20 mouse cellular contexts compared by ENCODE assay signal in genomic region chr7:82394435-82395186, GRCm38 (mm10). TPM values are rescaled to one million over a fixed set of nuclear protein-coding genes. Genes with fewer than 3 reads are reported as not detected.
DNase-seq lines count a peak whose midpoint lies in the region; ATAC-seq and TF ChIP-seq lines count a peak whose summit lies in the region.
"Had no signal": no experiment of that assay in that cellular context is flagged by ENCODE, and none has a peak within 500 bp of the region (broad histone marks: within the 10 kb centered on the region; RNA-seq: fewer than 3 reads in every experiment).

No protein-coding gene starts in this region.

- no peaks in the 10 kb centered on the region for H3K27me3 ChIP-seq in hindbrain, embryonic 14.5 days (ENCODE audit: control insufficient read depth, insufficient read depth, low read length)
- no peaks in the 10 kb centered on the region for H3K27me3 ChIP-seq in hindbrain, embryonic 10.5 days (ENCODE audit: insufficient read depth, poor library complexity, severe bottlenecking)
- no peaks in the 10 kb centered on the region for H3K27me3 ChIP-seq in myocyte (ENCODE audit: control insufficient read depth, insufficient read depth, insufficient read length)
- H3K27me3 ChIP-seq: embryonic facial prominence, embryonic 12.5 days; intestine, embryonic 15.5 days; liver, embryonic 15.5 days had no signal

- peak; percentile 58 to 60 for DNase-seq in cerebellum, postnatal 10 days
- DNase-seq in cerebellum, adult 8-10 months, result no peak
- no peak for DNase-seq in hindbrain, embryonic 14.5 days (ENCODE audit: low spot score)
- no peak for DNase-seq in hindbrain, embryonic 10.5 days (ENCODE audit: low spot score)
- peak; percentile 18 for DNase-seq in retina, postnatal 1 day
- DNase-seq in retina, embryonic 14.5 days (ENCODE audit: low spot score), result no peak
- DNase-seq in layer of hippocampus, adult 11-12 months (ENCODE audit: low spot score), result no peak
- DNase-seq: adrenal gland, postnatal 36 days; cerebellum, adult 18-20 months; gastrocnemius, postnatal 10 days; heart, adult 11 months; heart, postnatal 36 days; kidney, postnatal 4 days; right cerebral cortex, postnatal 4 days had no signal

- no peak overlapping the region for H3K4me3 ChIP-seq in hindbrain, embryonic 14.5 days (replicated peaks; ENCODE audit: low read length)
- H3K4me3 ChIP-seq in hindbrain, embryonic 10.5 days, result no peak overlapping the region
- H3K4me3 ChIP-seq in myocyte, result no peak overlapping the region
- H3K4me3 ChIP-seq: embryonic facial prominence, embryonic 12.5 days; erythroblast, embryonic 14.5 days; intestine, embryonic 15.5 days; liver, embryonic 15.5 days had no signal

- H3K4me2 ChIP-seq in hindbrain, embryonic 14.5 days (replicated peaks), result no peak overlapping the region
- H3K4me2 ChIP-seq in myocyte (ENCODE audit: low read depth), result no peak overlapping the region
- H3K4me2 ChIP-seq: embryonic facial prominence, embryonic 12.5 days; intestine, embryonic 15.5 days; liver, embryonic 15.5 days had no signal

- H3K36me3 ChIP-seq in hindbrain, embryonic 14.5 days (replicated peaks; ENCODE audit: control insufficient read depth, insufficient read depth), result no peaks in the 10 kb centered on the region
- no peaks in the 10 kb centered on the region for H3K36me3 ChIP-seq in hindbrain, embryonic 10.5 days
- H3K36me3 ChIP-seq in myocyte (ENCODE audit: control insufficient read depth, insufficient read depth), result no peaks in the 10 kb centered on the region
- H3K36me3 ChIP-seq: embryonic facial prominence, embryonic 12.5 days; intestine, embryonic 15.5 days; liver, embryonic 15.5 days had no signal

- ATAC-seq in hindbrain, embryonic 14.5 days (ENCODE audit: low FRiP score), result peak; percentile 46; the same call in 1 of the 2 replicates
- ATAC-seq: CD4-positive, CD25-positive, alpha-beta regulatory T cell, adult 4 months; intestine, embryonic 15.5 days had no signal

- H3K9me3 ChIP-seq in hindbrain, embryonic 14.5 days (ENCODE audit: control insufficient read depth, low read length), result peaks cover 5% of the 10 kb centered on the region; the same call in 1 of the 2 replicates
- no peaks in the 10 kb centered on the region for H3K9me3 ChIP-seq in hindbrain, embryonic 10.5 days
- H3K9me3 ChIP-seq: intestine, embryonic 15.5 days; liver, embryonic 15.5 days had no signal

- H3ac ChIP-seq in myocyte (ENCODE audit: control insufficient read depth, insufficient read length), result no peak overlapping the region

- H3K4me1 ChIP-seq in hindbrain, embryonic 14.5 days (replicated peaks; ENCODE audit: control insufficient read depth, insufficient read depth, low read length), result peaks cover 22% of the 10 kb centered on the region
- no peaks in the 10 kb centered on the region for H3K4me1 ChIP-seq in hindbrain, embryonic 10.5 days (replicated peaks)
- H3K4me1 ChIP-seq: embryonic facial prominence, embryonic 12.5 days; intestine, embryonic 15.5 days; liver, embryonic 15.5 days had no signal

- 0 out of 2 replicates have a peak overlapping the region, but pooled peaks have one; percentile 18 for H3K27ac ChIP-seq in hindbrain, embryonic 14.5 days
- H3K27ac ChIP-seq in hindbrain, embryonic 10.5 days, result no peak overlapping the region
- H3K27ac ChIP-seq: embryonic facial prominence, embryonic 12.5 days; intestine, embryonic 15.5 days; liver, embryonic 15.5 days had no signal

- H3K79me2 ChIP-seq in myocyte (ENCODE audit: control insufficient read depth, insufficient read depth), result no peaks in the 10 kb centered on the region

- no peak overlapping the region for H3K9ac ChIP-seq in hindbrain, embryonic 14.5 days
- H3K9ac ChIP-seq: embryonic facial prominence, embryonic 12.5 days; intestine, embryonic 15.5 days; liver, embryonic 15.5 days had no signal

- WGBS in hindbrain, embryonic 14.5 days, result 49% methylated on average over 6 of the region's 6 CpGs
- WGBS in hindbrain, embryonic 10.5 days, result 80% methylated on average over 6 of the region's 6 CpGs

- no peak for TF ChIP-seq POLR2A in myocyte (IDR thresholded peaks at IDR 0.05; ENCODE audit: insufficient read length, low read depth)

TF ChIP-seq in myocyte, 11 proteins besides CTCF, POLR2A, EP300 and RAD21:
- TF ChIP-seq MYOD1 (IDR thresholded peaks at IDR 0.05; ENCODE audit: control insufficient read depth in 1 of 3, insufficient read length in 2 of 3, low read depth in 2 of 3), result peak in 2 of 3 experiments; percentile 25 to 38
- no peak for TF ChIP-seq MAX (IDR thresholded peaks at IDR 0.05; ENCODE audit: low read depth)
- no peak for TF ChIP-seq SRF (IDR thresholded peaks at IDR 0.05; ENCODE audit: control insufficient read depth, insufficient read length, low read depth)
- TF ChIP-seq CEBPB (IDR thresholded peaks at IDR 0.05; ENCODE audit: insufficient read depth, poor library complexity, severe bottlenecking), result no peak
- TF ChIP-seq TCF3 (IDR thresholded peaks at IDR 0.05; ENCODE audit: insufficient read length, low read depth), result no peak

RNA-seq across cellular contexts. Expression of gene Adamtsl3, which starts 59.1 kb away (rescaled TPM):
- polyA plus RNA-seq in hindbrain, embryonic 14.5 days (2014; fragmentation: Nextera tagmentation; extraction: Ambion mirVana), result 1.0 and 1.2 TPM in 2 replicates
- 0.46 and 0.55 TPM in 2 replicates for polyA plus RNA-seq in hindbrain, embryonic 10.5 days (2016; fragmentation: Nextera tagmentation; extraction: Ambion mirVana)
- 4.4 TPM for polyA plus RNA-seq in myocyte (2012; fragmentation: generic; extraction: Trizol)
- polyA plus RNA-seq: CD4-positive, CD25-positive, alpha-beta regulatory T cell, adult 4 months; erythroblast, embryonic 14.5 days had no signal

Comparison
In these comparisons a context has a peak if more than half of its experiments do, and no peak if none do; other contexts are left out.
1. DNase-seq: peak in cerebellum, postnatal 10 days (2 of 2) and retina, postnatal 1 day (single experiment); none in cerebellum, adult 8-10 months (single experiment), hindbrain, embryonic 14.5 days (single experiment), hindbrain, embryonic 10.5 days (single experiment), retina, embryonic 14.5 days (single experiment) and layer of hippocampus, adult 11-12 months (single experiment).